Mouse (Mus musculus) forebrain, embryonic 10.5 days (tissue): ENCODE measurements around the gene Zfp827. TPM values are rescaled to one million over a fixed set of nuclear protein-coding genes. Genes with fewer than 3 reads are reported as not detected.

Experiments
- DNase-seq: peaks from one replicate; pipeline ENCODE4 v3.0.0-alpha.2; 2017; ENCODE audit warnings: low spot score; ENCODE audit errors: extremely low spot score
- H3K27ac ChIP-seq: fragments of 300-500 bp; sonication (generic); 2 replicates; pipeline ENCODE4 v1.5.1; 2016; ENCODE audit warnings: mild to moderate bottlenecking
- H3K27me3 ChIP-seq: fragments of 300-500 bp; sonication (generic); 2 replicates; pipeline ENCODE4 v1.6.1; 2016; ENCODE audit warnings: mild to moderate bottlenecking; ENCODE audit not compliant: poor library complexity, severe bottlenecking
- H3K36me3 ChIP-seq: fragments of 300-500 bp; sonication (generic); replicated peaks from 2 replicates; pipeline ENCODE4 v1.6.1; 2016; ENCODE audit warnings: mild to moderate bottlenecking, moderate library complexity
- H3K4me1 ChIP-seq: fragments of 300-500 bp; sonication (generic); 2 replicates; pipeline ENCODE4 v1.6.1; 2016
- H3K4me3 ChIP-seq: fragments of 300-500 bp; sonication (generic); 2 replicates; pipeline ENCODE4 v1.5.1; 2016; ENCODE audit warnings: mild to moderate bottlenecking, moderate library complexity
- H3K9me3 ChIP-seq: fragments of 300-500 bp; sonication (generic); 2 replicates; pipeline ENCODE4 v1.6.1; 2016; ENCODE audit warnings: mild to moderate bottlenecking, moderate library complexity
- WGBS: fragments of 180-500 bp; shearing (Covaris S2); methylation state at CpG from one replicate; pipeline ENCODE4 v1.1.7; 2016; 5-methylcytosine and 5-hydroxymethylcytosine counted together
- polyA plus RNA-seq: library from polyadenylated mRNA; unstranded; fragments of >200 nt; fragmentation: Nextera tagmentation; extraction: Ambion mirVana; gene quantifications from 2 replicates; pipeline ENCODE4 v1.2.1, GENCODE M21; 2016

The Zfp827 gene
- polyA plus RNA-seq, 1 experiment from 2014 or later, result 7.7 TPM

DNA sequence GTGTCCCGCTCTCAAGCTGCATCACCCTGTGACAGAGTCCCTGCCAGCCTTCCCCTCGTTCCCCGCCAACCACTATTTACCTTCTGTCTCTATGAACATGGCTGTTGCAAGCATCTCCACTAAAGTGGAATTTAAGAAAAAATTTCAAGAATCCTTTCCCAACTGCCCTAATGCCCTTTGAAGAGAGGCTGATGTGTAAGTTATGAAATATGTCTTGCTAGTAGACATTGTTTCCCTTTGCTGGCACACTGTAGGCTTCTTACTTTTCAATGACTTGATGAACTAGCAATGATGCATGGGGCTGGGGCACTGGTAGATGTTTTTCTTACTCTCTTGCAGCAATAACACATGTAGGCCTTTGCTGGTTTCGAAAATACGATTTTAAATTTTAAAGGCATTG is 49.0 kb downstream of the Zfp827 start:
- WGBS, result 92% methylated on average over 5 of the region's 5 CpGs
- DNase-seq, result no peak
- no peaks in the 10 kb centered on the region for H3K9me3 ChIP-seq
- peaks cover 93% of the 10 kb centered on the region for H3K36me3 ChIP-seq
- H3K4me1 ChIP-seq, result peaks cover 32% of the 10 kb centered on the region
- no peaks in the 10 kb centered on the region for H3K27me3 ChIP-seq
- no peak overlapping the region for H3K4me3 ChIP-seq
- H3K27ac ChIP-seq, result no peak overlapping the region

DNA sequence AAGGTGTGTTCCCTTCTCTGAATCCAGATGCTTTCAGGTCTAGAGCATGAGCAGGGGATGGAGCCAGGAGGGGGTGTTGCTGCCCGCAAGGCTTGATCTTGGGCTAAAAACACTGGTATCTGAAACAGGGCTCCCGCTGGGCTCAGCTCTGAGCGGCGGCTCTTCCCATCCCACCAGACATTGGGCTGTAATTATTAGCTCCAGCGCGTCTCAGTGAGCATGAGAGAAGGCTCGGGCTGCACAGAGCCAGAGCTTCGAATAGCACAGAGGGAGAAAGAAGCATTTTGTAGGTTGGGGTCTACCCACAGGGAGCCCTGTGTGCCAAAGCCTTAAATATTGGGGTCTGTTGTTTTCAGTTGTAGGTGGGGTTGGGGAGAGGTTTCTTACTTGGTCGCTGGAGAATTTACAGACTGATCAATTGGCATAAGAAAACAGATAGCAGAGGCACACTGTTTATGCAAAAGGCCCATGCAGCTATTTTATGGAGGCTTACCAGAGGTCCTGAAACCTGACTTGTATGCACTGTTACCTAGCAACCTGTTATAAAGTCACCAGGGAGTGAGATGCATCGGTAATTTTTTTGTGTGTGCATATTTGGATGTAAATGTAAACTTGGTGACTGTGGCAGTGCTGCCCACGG is 50.4 kb downstream of the Zfp827 start:
- Histone ChIP-seq H3K4me3 (no peak overlapping the region), H3K4me1 (peaks cover 32% of the 10 kb centered on the region), H3K27ac (peak overlapping the region; percentile 6; the same call in 1 of the 2 replicates), H3K36me3 (peaks cover 93% of the 10 kb centered on the region), H3K27me3 (no peaks in the 10 kb centered on the region), H3K9me3 (no peaks in the 10 kb centered on the region)
- 24% methylated on average over 11 of the region's 11 CpGs for WGBS
- no peak for DNase-seq

DNA sequence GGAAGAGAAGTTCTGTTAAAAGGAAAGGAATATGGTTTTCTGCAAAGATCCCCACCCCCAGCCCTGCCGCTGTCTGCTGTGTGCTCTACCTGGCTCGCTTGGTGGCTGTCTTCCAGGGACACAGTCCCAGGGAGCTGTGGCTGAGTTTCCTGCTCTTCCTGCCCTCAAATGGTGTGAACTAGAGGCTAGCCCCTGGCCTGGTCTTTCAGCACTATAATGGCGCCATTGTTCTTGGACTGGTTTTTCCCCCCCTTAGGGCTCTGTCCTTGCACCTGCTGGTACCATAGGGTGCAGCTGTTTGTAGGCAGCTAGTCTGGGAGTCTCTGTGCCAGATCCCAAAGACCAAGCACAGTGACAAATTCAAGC is 50.9 kb downstream of the Zfp827 start:
- Histone ChIP-seq H3K36me3 (peaks cover 93% of the 10 kb centered on the region), H3K9me3 (no peaks in the 10 kb centered on the region), H3K27ac (0 out of 2 replicates have a peak overlapping the region, but pooled peaks have one; percentile 6), H3K4me3 (no peak overlapping the region), H3K4me1 (peaks cover 32% of the 10 kb centered on the region), H3K27me3 (no peaks in the 10 kb centered on the region)
- WGBS, result 70% methylated on average over 3 of the region's 3 CpGs
- DNase-seq, result no peak

DNA sequence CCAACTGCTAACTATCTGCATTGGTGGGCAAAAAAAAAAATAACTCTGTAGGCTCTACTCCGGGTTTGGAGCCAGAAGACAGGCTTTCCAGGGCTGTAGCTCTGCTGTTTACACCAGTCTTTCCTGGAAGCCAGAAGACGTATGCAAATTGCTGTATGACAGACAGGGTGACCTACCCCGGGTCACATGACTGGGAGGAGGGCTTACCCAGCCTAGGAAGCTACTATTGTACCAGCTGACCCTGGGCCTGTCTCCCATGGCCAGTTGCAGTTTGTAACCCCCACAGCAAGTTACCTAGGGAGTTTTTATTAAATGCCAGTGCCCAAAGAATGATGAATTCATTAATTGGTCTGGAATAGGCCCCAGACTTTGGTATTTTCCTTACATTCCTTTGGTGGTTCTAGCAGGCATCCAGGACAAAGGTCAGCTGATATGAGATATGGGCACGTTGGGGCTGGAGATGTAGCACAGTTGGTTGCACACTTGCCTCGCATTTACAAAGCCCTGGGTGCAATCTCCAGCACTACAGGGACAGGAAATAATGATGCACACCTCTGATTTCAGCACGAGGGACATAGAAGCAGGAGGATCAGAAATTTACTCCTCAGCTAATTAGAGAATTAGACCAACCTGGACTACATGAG is 52.0 kb downstream of the Zfp827 start:
- H3K4me3 ChIP-seq, result no peak overlapping the region
- no peak overlapping the region for H3K27ac ChIP-seq
- H3K27me3 ChIP-seq, result no peaks in the 10 kb centered on the region
- peaks cover 89% of the 10 kb centered on the region for H3K36me3 ChIP-seq
- peaks cover 32% of the 10 kb centered on the region for H3K4me1 ChIP-seq
- H3K9me3 ChIP-seq, result no peaks in the 10 kb centered on the region
- 87% methylated on average over 6 of the region's 6 CpGs for WGBS
- no peak for DNase-seq

DNA sequence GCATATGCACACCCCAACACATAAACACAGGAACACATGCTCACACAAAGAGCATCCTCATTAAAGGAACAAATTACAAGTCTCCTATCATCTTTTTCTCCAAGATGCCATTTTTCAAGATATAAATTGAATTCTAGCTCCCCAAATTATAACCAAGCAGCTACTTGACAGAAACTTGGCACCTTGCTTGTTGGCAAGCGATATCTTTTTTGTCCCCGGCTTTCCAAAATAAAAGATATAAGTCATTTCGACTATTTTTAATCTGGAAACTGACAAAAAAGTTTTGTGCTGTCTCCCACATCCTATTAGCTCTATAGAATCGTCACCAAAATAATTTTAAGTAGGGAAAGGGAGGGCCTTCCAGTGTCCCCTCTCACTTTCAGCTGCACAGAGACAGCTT is 53.1 kb downstream of the Zfp827 start:
- H3K4me1 ChIP-seq, result peaks cover 32% of the 10 kb centered on the region
- H3K27ac ChIP-seq, result no peak overlapping the region
- H3K36me3 ChIP-seq, result peaks cover 83% of the 10 kb centered on the region
- no peaks in the 10 kb centered on the region for H3K9me3 ChIP-seq
- no peak overlapping the region for H3K4me3 ChIP-seq
- DNase-seq, result no peak
- WGBS, result 92% methylated on average over 4 of the region's 4 CpGs
- no peaks in the 10 kb centered on the region for H3K27me3 ChIP-seq

DNA sequence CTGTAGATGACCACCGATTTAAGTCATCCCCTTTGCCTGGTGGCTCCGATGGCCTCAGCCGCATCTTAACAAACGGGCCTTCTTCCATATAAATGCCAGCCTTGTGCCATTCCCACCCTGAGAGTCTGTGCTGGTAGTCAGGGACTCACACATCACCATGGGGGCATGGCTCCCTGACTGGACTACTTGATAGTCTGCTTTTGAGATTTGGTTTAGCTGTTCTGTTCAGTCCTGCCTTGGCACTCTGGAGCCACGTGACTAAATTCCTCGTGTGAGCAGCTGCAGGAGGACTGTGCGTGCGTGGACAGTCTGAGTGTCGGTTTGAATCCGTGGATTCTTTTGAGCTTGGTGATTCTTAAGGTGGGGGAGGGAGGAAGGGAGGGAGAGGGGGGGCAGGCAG is 53.7 kb downstream of the Zfp827 start:
- Histone ChIP-seq H3K4me1 (peaks cover 32% of the 10 kb centered on the region), H3K4me3 (no peak overlapping the region), H3K27me3 (no peaks in the 10 kb centered on the region), H3K36me3 (peaks cover 86% of the 10 kb centered on the region), H3K27ac (no peak overlapping the region), H3K9me3 (no peaks in the 10 kb centered on the region)
- 92% methylated on average over 10 of the region's 10 CpGs for WGBS
- DNase-seq, result no peak

DNA sequence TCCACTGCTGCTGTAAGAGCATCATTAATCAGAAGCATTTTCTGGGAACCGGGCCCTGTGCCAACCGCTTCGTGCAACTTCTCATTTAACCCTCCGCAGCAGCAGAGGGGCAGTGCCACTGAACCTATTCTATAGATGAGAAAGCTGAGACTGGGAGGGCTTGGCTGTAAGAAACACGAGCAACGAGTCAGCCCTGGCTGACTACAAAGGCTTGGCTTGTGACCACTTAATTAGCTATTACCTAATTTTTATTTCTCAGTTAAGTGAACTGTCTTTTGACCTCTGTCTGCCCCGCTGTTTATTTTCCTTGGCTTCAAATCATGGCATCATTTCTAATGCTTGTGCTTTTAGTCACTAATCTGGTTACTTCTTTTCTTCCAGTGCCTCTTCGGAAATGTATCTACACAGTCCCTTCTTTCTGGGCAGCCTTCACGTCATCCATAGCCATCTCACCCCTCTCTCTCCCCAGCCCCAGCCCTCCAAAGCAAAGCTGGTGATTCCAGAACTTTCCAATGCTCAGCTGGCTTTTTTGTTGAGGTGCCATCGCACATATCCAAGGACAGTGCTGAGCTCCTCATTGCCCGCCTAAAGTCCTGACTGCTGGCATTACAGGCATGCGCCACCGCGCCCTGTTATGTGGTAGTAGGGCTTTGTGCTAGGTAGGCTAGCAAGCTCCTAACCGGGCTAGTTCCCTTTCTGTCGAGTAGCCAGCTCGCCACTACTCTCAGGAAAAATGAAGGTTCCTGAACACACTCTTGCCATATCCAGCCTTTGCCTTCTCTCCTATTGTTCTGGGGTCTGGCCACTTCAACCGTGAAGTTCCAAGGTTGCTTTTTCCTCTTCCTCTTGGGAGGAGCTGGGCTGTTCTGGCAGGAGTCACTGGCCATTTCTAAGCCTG is 55.5 kb downstream of the Zfp827 start:
- WGBS, result 91% methylated on average over 18 of the region's 18 CpGs
- H3K4me3 ChIP-seq, result no peak overlapping the region
- no peak for DNase-seq
- H3K27ac ChIP-seq, result no peak overlapping the region
- no peaks in the 10 kb centered on the region for H3K27me3 ChIP-seq
- no peaks in the 10 kb centered on the region for H3K9me3 ChIP-seq
- H3K36me3 ChIP-seq, result peaks cover 88% of the 10 kb centered on the region
- peaks cover 15% of the 10 kb centered on the region for H3K4me1 ChIP-seq

DNA sequence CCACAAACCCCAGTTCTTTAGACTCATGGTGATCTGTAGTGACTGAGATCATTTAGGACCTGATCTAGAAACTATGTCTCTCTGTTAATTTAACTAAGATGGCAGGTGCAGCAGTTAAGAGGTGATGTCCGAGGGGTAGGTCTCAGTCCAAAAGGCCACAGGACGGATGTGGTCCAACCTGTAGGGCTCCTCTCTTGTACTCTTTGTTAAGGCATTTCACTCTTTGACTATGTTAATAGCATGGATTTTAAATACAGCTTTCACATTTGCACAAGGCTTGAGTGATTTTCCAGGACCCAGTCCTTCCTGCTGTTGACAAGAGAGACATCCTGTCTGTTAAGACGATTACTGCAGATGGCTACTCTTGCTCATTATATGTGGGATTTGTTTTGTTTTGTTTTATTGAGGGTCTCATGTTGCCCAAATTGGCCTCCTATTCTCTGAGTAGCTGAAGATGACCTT is 56.2 kb downstream of the Zfp827 start:
- Histone ChIP-seq H3K4me3 (no peak overlapping the region), H3K36me3 (peaks cover 88% of the 10 kb centered on the region), H3K4me1 (peaks cover 8% of the 10 kb centered on the region; the same call in 1 of the 2 replicates), H3K9me3 (no peaks in the 10 kb centered on the region), H3K27ac (no peak overlapping the region), H3K27me3 (no peaks in the 10 kb centered on the region)
- DNase-seq, result no peak
- 92% methylated on average over 3 of the region's 3 CpGs for WGBS

DNA sequence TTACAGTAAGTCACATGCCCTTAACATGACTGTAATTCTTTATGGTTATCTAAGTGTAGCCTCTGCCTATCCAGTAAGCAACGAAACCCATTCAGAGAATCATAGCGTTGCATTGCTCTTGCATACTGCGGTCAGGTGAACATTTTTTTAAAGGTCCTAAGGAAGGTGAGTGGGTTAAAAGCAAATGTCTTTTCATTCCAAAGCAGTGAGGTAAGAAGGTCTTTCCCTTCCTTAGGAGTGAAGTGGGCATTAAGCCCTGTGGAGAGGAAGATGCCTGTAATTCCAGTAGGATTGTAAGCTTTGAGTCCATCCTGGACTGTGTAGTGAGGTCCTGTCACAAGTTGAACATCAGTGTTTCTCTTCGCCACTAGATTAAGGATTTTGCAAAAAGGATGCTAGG is 66.2 kb downstream of the Zfp827 start:
- Histone ChIP-seq H3K9me3 (no peaks in the 10 kb centered on the region), H3K27me3 (no peaks in the 10 kb centered on the region), H3K4me3 (no peak overlapping the region), H3K27ac (no peak overlapping the region), H3K36me3 (peaks cover 78% of the 10 kb centered on the region), H3K4me1 (no peaks in the 10 kb centered on the region)
- 96% methylated on average over 4 of the region's 4 CpGs for WGBS
- DNase-seq, result no peak

DNA sequence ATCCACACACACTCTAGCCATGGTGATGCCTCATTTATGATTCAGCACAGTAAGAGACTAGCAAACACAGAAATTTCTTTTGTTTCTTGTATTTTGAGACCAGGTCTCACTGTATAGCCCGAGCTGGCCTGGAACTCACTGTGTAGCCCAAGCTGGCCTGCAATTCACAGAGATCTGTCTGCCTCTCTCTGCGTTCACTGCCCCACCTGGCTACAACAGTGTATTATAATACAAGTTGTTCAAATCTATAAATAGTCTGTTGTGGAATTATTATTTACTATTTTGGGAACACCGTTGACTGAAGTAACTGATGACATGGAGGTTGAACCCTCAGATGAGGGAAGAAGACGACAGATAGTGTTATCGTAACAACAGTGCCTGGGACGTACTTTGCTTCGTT is 66.9 kb downstream of the Zfp827 start:
- no peaks in the 10 kb centered on the region for H3K9me3 ChIP-seq
- no peaks in the 10 kb centered on the region for H3K4me1 ChIP-seq
- no peak for DNase-seq
- no peak overlapping the region for H3K4me3 ChIP-seq
- H3K27ac ChIP-seq, result no peak overlapping the region
- H3K27me3 ChIP-seq, result no peaks in the 10 kb centered on the region
- WGBS, result 95% methylated on average over 7 of the region's 7 CpGs
- peaks cover 76% of the 10 kb centered on the region for H3K36me3 ChIP-seq

DNA sequence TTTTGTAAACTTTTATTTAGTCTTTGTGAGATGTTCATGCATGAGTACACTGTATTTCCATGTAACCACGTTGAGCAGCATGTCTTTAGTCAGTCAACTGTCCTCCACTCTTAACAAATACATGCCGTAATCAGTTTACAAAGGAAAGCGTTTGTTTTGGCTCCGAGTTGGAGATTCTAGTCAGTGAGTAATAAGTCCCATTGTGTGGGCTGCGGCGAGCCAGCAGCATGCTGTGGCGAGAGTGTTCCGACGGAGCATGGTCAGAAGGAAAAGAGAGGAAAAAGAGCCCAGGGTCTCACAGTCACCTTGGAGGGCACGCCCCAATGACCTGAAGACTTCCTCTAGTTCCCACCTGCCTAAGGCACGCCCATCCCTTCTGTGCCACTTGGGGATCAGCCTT is 68.7 kb downstream of the Zfp827 start:
- no peaks in the 10 kb centered on the region for H3K27me3 ChIP-seq

DNA sequence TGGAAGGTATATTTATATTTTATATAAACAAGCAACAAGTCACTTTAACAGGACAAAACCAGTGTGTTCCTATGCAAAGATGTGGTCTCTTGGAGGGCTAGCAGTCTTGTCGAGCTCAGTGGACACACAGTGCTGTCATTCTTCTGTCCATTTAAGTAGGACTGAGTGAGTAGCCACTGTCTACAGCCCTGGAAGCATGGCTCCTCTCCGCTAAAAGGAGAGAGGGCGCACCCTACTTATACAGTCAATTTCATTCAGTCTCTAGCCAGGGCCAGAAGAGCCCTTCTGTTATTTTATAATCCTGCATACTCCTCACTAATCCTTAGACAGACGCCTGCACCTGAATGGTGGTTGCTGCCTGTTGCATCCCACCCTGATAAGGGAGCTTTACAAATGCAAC is 74.5 kb downstream of the Zfp827 start:
- WGBS, result 84% methylated on average over 4 of the region's 4 CpGs

More for the DNA sequence above, 68.7 kb downstream of the Zfp827 start:
- DNase-seq, result no peak
- H3K9me3 ChIP-seq, result no peaks in the 10 kb centered on the region
- H3K4me1 ChIP-seq, result no peaks in the 10 kb centered on the region
- 80% methylated on average over 11 of the region's 11 CpGs for whole genome bisulfite sequencing
- no peak overlapping the region for H3K27ac ChIP-seq
- peaks cover 73% of the 10 kb centered on the region for H3K36me3 ChIP-seq
- no peak overlapping the region for H3K4me3 ChIP-seq

More for the DNA sequence above, 74.5 kb downstream of the Zfp827 start:
- H3K4me1 ChIP-seq, result peaks cover 6% of the 10 kb centered on the region; the same call in 1 of the 2 replicates
- H3K27ac ChIP-seq, result no peak overlapping the region; the same call in 1 of the 2 replicates
- no peaks in the 10 kb centered on the region for H3K9me3 ChIP-seq
- no peak for DNase-seq
- no peaks in the 10 kb centered on the region for H3K27me3 ChIP-seq
- H3K36me3 ChIP-seq, result peaks cover 76% of the 10 kb centered on the region
- H3K4me3 ChIP-seq, result no peak overlapping the region
